Mouse (Mus musculus): ENCODE measurements around the gene Zfp868. TPM values are rescaled to one million over a fixed set of nuclear protein-coding genes. Genes with fewer than 3 reads are reported as not detected.
"Not testable (repeated sequence)": the region's sequence is repeated elsewhere in the genome, so short reads cannot be mapped to it uniquely, and the experiment has no call there.

Zfp868 gene
- polyA plus RNA-seq, 1 experiment from 2014 or later: 37.7 TPM

GRCm38 (mm10) chr8:69584201-69584600 is 41.1 kb downstream of the Zfp868 start:
- Histone ChIP-seq H3K9ac (peak overlapping the region; percentile 76), H3K4me2 (replicated peaks) (peak overlapping the region; percentile 92), H3K4me3 (replicated peaks; ENCODE audit: low read length) (peak overlapping the region; percentile 48)
- not testable (repeated sequence) for H3K4me1 ChIP-seq (replicated peaks; ENCODE audit: control insufficient read depth, insufficient read depth, low read length); H3K9me3 ChIP-seq (ENCODE audit: control insufficient read depth, low read length); ATAC-seq (ENCODE audit: low FRiP score); H3K27ac ChIP-seq; H3K27me3 ChIP-seq (ENCODE audit: control insufficient read depth, insufficient read depth, low read length); H3K36me3 ChIP-seq (replicated peaks; ENCODE audit: control insufficient read depth, insufficient read depth); DNase-seq (ENCODE audit: low spot score)
- WGBS: 15% methylated on average over 7 of the region's 7 CpGs

Other genes starting within 250 kb of the Zfp868 start
- not detected in 2 replicates for gene Gm9495, start 172.0 kb downstream of the Zfp868 start, polyA plus RNA-seq (2014; fragmentation: Nextera tagmentation; extraction: Ambion mirVana)
- not detected in 2 replicates for gene Gm7697, start 102.6 kb downstream of the Zfp868 start, polyA plus RNA-seq (2014; fragmentation: Nextera tagmentation; extraction: Ambion mirVana)
- 1.6 and 2.2 TPM in 2 replicates for gene Zfp964, start 28.9 kb upstream of the Zfp868 start, polyA plus RNA-seq (2014; fragmentation: Nextera tagmentation; extraction: Ambion mirVana)
- gene Zfp869, start 85.2 kb upstream of the Zfp868 start, polyA plus RNA-seq (2014; fragmentation: Nextera tagmentation; extraction: Ambion mirVana): 24.8 and 29.8 TPM in 2 replicates
- gene Zfp963, start 124.4 kb upstream of the Zfp868 start, polyA plus RNA-seq (2014; fragmentation: Nextera tagmentation; extraction: Ambion mirVana): 7.4 and 8.4 TPM in 2 replicates
- gene Gm20422, start 149.3 kb upstream of the Zfp868 start, polyA plus RNA-seq (2014; fragmentation: Nextera tagmentation; extraction: Ambion mirVana): 1.0 and 1.7 TPM in 2 replicates
- gene Atp13a1, start 165.6 kb upstream of the Zfp868 start, polyA plus RNA-seq (2014; fragmentation: Nextera tagmentation; extraction: Ambion mirVana): 47.8 and 48.3 TPM in 2 replicates
- 40.3 and 40.5 TPM in 2 replicates for gene Zfp866, start 165.6 kb upstream of the Zfp868 start, polyA plus RNA-seq (2014; fragmentation: Nextera tagmentation; extraction: Ambion mirVana)
- 22.1 and 27.7 TPM in 2 replicates for gene Gmip, start 183.1 kb upstream of the Zfp868 start, polyA plus RNA-seq (2014; fragmentation: Nextera tagmentation; extraction: Ambion mirVana)
- 0.99 and 1.6 TPM in 2 replicates for gene Lpar2, start 196.9 kb upstream of the Zfp868 start, polyA plus RNA-seq (2014; fragmentation: Nextera tagmentation; extraction: Ambion mirVana)
- 52.9 and 59.7 TPM in 2 replicates for gene Pbx4, start 206.9 kb upstream of the Zfp868 start, polyA plus RNA-seq (2014; fragmentation: Nextera tagmentation; extraction: Ambion mirVana)